Mouse (Mus musculus) liver, adult (tissue): ENCODE data around the gene Smyd3.

Source experiments
- GATA4 ChIP-seq: IDR thresholded peaks from 2 replicates; pipeline ENCODE4 v1.6.1; 2014; ENCODE audit warnings: mild to moderate bottlenecking, low read length; ENCODE audit not compliant: insufficient replicate concordance

The Smyd3 gene

DNA sequence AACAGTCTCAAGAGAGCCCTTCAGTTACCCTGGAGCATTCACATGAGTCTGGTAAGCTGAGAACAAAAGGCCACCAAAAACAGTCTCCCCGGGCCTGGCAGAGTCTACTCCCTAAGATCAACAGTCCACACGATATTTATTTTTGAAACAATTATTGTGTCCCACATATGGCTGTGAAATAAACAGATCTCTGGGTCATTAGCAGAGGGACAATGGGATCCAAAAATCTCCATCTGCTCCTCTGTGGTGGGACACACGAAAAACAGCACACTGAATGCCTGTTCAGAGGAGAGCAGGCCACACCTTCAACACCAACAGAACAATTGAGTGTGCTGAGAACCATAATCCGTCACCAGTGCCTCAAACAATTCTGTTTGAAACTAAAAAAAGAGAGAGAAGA, 300.8 kb downstream of the Smyd3 start:
- TF ChIP-seq GATA4: no peak

GRCm38 (mm10) chr1:179213381-179213780, 304.5 kb downstream of the Smyd3 start:
- TF ChIP-seq GATA4: no peak

GRCm38 (mm10) chr1:179212295-179212694, 305.5 kb downstream of the Smyd3 start:
- TF ChIP-seq GATA4: no peak

GRCm38 (mm10) chr1:179211313-179211712, 306.5 kb downstream of the Smyd3 start:
- TF ChIP-seq GATA4: no peak

GRCm38 (mm10) chr1:179207846-179208595, 309.8 kb downstream of the Smyd3 start:
- no peak for TF ChIP-seq GATA4

- TF ChIP-seq GATA4: no peak
Observed at GRCm38 (mm10) chr1:179207180-179207741, 310.6 kb downstream of the Smyd3 start.

DNA sequence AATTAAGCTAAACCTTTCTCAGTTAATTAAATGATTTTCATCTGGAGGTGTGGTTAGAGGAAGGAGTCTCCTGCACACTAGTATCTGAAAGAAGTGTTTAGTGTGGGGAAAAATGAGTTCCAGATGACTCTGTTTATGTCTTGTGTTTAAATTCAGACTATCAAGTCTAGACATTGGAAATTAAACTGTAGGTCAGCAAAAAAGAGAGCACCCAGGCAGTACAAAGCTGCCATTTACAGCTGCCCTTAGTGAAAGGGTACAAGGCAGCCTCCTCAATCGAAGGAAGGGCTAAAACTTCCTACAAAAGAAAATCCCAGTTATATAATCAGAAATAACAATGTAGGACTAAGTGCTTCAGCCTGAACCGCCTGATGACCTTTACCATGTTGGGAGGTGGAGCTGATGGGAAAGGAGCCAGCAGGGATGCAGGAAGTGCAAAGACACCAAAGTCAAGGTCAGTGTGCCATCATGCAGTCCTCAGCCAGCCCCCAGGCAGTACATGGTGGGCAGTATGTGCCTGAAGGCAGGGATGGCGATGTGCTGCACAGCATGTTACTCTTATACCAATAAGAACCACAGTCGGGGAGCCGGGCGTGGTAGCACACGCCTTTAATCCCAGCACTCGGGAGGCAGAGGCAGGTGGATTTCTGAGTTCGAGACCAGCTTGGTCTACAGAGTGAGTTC, 319.2 kb downstream of the Smyd3 start:
- no peak for TF ChIP-seq GATA4

DNA sequence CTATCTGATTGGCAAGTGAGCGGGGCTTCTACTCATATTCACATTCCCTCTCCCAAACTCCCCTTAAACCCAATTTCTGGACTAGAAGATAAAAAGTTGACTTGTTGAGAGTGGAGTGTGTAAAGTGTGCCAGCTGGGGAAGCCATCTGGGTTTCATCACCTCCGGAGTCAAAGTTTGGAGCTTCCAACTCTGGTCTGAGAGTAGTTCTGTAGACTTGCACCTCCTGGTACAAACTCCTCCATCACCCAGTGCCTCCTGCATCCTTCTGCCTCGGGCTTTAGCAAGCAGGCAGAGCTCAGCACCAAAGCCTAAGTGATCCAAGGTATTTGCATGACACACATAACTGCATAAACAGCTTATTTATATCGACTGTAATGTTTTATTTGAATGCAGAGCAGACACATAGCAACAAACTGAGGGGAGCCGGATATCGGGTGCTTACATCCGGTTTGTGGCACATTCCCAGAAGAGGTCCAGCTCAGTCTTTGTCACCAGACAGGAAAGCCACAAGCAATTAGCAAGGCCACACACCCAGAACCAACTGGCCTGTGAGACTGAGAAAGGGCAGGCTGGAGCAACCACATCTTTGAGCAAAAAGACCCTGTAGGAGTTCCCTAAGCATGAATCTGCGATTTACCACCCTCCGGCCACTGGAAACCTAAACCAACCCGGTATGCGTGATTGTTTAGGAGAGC, 319.9 kb downstream of the Smyd3 start:
- TF ChIP-seq GATA4: no peak

GRCm38 (mm10) chr1:179197156-179197555, 320.7 kb downstream of the Smyd3 start:
- no peak for TF ChIP-seq GATA4

GRCm38 (mm10) chr1:179196422-179196821, 321.4 kb downstream of the Smyd3 start:
- no peak for TF ChIP-seq GATA4

GRCm38 (mm10) chr1:179192781-179193180, 325.1 kb downstream of the Smyd3 start:
- no peak for TF ChIP-seq GATA4

GRCm38 (mm10) chr1:179190837-179191236, 327.0 kb downstream of the Smyd3 start:
- TF ChIP-seq GATA4: no peak

DNA sequence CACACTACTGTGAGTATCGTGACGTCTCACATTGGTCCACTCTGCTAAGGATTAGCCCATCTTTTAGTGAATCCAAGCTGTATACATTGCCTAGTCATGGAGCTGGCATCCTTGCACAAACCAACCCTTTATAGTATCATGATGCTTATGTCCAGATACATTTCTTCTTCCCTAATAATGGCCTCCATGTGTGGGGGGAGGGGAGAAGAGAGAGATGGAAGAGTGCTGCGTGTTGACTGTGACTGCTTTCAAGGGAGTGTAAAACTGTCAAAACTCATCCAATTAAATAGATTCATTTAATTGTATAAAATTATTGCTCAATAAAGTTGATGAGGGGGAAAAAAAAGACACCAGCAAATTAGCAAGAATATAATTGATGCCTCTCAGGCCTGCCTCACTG, 330.7 kb downstream of the Smyd3 start:
- no peak for TF ChIP-seq GATA4

DNA sequence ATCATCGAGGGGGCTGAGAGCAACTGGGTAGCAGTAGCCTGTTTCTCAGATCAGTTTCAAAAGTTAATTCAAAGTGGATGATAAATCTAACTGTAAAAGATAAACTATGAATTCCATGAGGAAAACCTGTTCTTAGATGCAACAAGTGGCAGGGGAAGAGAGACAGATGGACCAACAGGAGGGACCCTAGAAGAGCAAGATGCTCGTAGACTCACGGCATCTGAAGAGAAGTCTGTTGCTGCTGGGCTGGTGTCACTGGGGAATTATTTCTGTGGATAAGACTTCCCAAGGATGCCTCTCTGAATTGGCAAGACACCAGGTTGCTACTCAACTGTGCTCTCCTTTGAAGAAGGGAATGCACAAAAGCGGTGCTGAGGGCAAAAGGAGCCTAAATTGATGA, 333.2 kb downstream of the Smyd3 start:
- no peak for TF ChIP-seq GATA4

DNA sequence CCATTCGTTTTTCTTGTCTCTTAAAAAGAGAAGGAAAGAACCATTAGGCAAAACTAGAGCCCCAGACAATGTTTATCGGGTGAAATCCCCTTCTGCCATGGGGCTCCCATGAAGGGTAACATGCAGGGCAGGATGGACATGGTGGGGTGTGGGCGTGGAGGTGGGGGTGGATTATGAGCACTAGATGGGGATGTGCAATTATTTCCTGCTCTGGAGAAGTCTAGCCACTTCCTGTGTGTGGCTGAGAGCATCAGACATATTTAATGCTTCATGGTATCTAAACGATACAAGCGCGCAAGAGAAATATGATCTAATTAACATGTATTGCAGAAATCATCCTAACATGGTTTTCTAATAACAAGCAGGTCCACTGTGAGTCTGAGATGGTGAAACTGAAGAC, 334.3 kb downstream of the Smyd3 start:
- no peak for TF ChIP-seq GATA4

GRCm38 (mm10) chr1:179180546-179180945, 337.3 kb downstream of the Smyd3 start:
- no peak for TF ChIP-seq GATA4
